Mouse (Mus musculus): ENCODE measurements around the gene C1qtnf3. TPM values are rescaled to one million over a fixed set of nuclear protein-coding genes. Genes with fewer than 3 reads are reported as not detected.

Gene C1qtnf3
- total RNA-seq, 1 experiment from 2014 or later = 2.1 TPM

Other genes starting within 250 kb of the C1qtnf3 start
- gene Rai14, start 237.7 kb upstream of the C1qtnf3 start, total RNA-seq (2021) = 22.8 and 23.1 TPM in 2 replicates
- 33.4 and 37.0 TPM in 2 replicates for gene Amacr, start 29.4 kb downstream of the C1qtnf3 start, total RNA-seq (2021)
- not detected in 2 replicates for gene Slc45a2, start 48.4 kb downstream of the C1qtnf3 start, total RNA-seq (2021)
- gene Rxfp3, start 85.7 kb downstream of the C1qtnf3 start, total RNA-seq (2021) = not detected in 2 replicates
- 16.4 and 16.6 TPM in 2 replicates for gene Adamts12, start 112.5 kb downstream of the C1qtnf3 start, total RNA-seq (2021)